8 mouse cellular contexts compared by ENCODE assay signal in the genomic region with DNA sequence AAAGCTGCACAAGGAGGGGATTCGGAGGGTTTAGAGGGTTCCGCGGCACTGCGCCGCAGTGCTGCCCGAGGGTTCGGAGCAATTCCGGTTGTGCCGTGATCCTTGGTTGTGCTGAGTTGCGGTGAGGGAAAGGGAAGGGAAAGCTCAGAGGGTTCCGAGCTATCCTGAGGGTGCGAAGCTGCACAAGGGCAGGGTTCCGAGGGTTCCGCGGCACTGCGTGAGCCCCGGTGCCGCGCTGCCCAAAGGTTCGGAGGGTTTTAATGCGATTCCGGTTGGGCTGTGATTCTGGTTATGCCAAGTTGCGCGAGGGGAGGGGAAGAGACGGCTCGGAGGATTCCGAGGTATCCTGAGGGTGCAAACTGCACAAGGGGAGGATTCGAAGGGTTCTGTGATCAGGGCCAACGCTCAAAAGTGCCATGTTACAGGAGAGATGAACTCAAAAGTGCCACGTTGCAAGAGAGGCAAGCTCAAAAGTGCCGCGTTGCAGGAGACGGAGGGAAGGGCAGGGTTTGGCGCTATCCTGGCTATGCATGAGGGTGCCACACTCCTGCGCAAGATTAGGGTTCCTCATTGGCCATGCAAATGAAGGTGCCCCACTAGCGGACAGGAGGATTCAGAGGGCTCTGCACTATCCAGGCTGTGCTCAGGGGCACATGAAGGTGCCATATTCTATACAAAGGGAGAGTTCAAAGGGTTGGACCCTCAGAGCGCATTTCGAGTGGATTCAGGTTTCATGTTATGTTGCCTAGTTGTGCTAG. TPM values are rescaled to one million over a fixed set of nuclear protein-coding genes. Genes with fewer than 3 reads are reported as not detected.
DNase-seq lines count a peak whose midpoint lies in the region; ATAC-seq and TF ChIP-seq lines count a peak whose summit lies in the region.

No protein-coding gene starts in this region.

- intact Hi-C loops in heart, adult 2 months (cut with DNase I), result no loop called here
- intact Hi-C loops in left cerebral cortex, postnatal 4 days (cut with DNase I), result no loop called here

- peaks cover 47% of the 10 kb centered on the region for H3K36me3 ChIP-seq in heart, adult 2 months (ENCODE audit: control insufficient read depth, insufficient read depth, low read length)
- peaks cover 98% of the 10 kb centered on the region for H3K36me3 ChIP-seq in limb, embryonic 10.5 days
- peaks cover 86% of the 10 kb centered on the region for H3K36me3 ChIP-seq in neural tube, embryonic 13.5 days

- TF ChIP-seq EP300 in heart, adult 2 months (IDR thresholded peaks at IDR 0.05; ENCODE audit: insufficient read depth, low read depth, low read length), result no peak

- peaks cover 26% of the 10 kb centered on the region for H3K9me3 ChIP-seq in limb, embryonic 10.5 days (replicated peaks)
- peaks cover 34% of the 10 kb centered on the region for H3K9me3 ChIP-seq in neural tube, embryonic 13.5 days

- TF ChIP-seq CTCF in heart, adult 2 months (IDR thresholded peaks at IDR 0.05), result no peak
- no peak for TF ChIP-seq CTCF in embryonic fibroblast, embryonic 13.5 days (IDR thresholded peaks at IDR 0.05; ENCODE audit: borderline replicate concordance, insufficient read depth, low read length)

- peak overlapping the region; percentile 58 for H3K9ac ChIP-seq in heart, adult 2 months (ENCODE audit: low read depth, low read length)
- peak overlapping the region; percentile 65 for H3K9ac ChIP-seq in neural tube, embryonic 13.5 days

- peaks cover 9% of the 10 kb centered on the region for H3K79me2 ChIP-seq in heart, adult 2 months (replicated peaks; ENCODE audit: control insufficient read depth, insufficient read depth, low read length)

- peak overlapping the region; percentile 62 for H3K4me2 ChIP-seq in neural tube, embryonic 13.5 days

- 48% methylated on average over 38 of the region's 38 CpGs for WGBS in heart, adult 2 months
- 57% methylated on average over 38 of the region's 38 CpGs for WGBS in limb, embryonic 10.5 days
- 58% methylated on average over 38 of the region's 38 CpGs for WGBS in neural tube, embryonic 13.5 days

- H3K4me3 ChIP-seq in heart, adult 2 months, result peak overlapping the region; percentile 72
- peak overlapping the region; percentile 76 for H3K4me3 ChIP-seq in embryonic fibroblast, embryonic 13.5 days (ENCODE audit: insufficient read depth, low read length)
- peak overlapping the region; percentile 64 for H3K4me3 ChIP-seq in limb, embryonic 10.5 days
- H3K4me3 ChIP-seq in neural tube, embryonic 13.5 days, result peak overlapping the region; percentile 47

- H3K27me3 ChIP-seq in heart, adult 2 months (ENCODE audit: control insufficient read depth, insufficient read depth, low read length), result no peaks in the 10 kb centered on the region
- no peaks in the 10 kb centered on the region for H3K27me3 ChIP-seq in limb, embryonic 10.5 days (ENCODE audit: low read depth, poor library complexity, severe bottlenecking)
- H3K27me3 ChIP-seq in neural tube, embryonic 13.5 days, result no peaks in the 10 kb centered on the region

- H3K27ac ChIP-seq in heart, adult 2 months, result peak overlapping the region; percentile 89
- no peak overlapping the region for H3K27ac ChIP-seq in embryonic fibroblast, embryonic 13.5 days (ENCODE audit: insufficient read depth, low read length)
- H3K27ac ChIP-seq in limb, embryonic 10.5 days, result peak overlapping the region; percentile 88
- no peak overlapping the region; the same call in 1 of the 2 replicates for H3K27ac ChIP-seq in neural tube, embryonic 13.5 days (replicated peaks)

- H3K4me1 ChIP-seq in heart, adult 2 months (ENCODE audit: control insufficient read depth, insufficient read depth, low read length), result peaks cover 35% of the 10 kb centered on the region
- H3K4me1 ChIP-seq in embryonic fibroblast, embryonic 13.5 days (ENCODE audit: control insufficient read depth, insufficient read depth, low read length), result peaks cover 13% of the 10 kb centered on the region
- H3K4me1 ChIP-seq in limb, embryonic 10.5 days, result peaks cover 48% of the 10 kb centered on the region
- peaks cover 5% of the 10 kb centered on the region; the same call in 1 of the 2 replicates for H3K4me1 ChIP-seq in neural tube, embryonic 13.5 days (replicated peaks)

- peak; percentile 44; the same call in 1 of the 2 replicates for ATAC-seq in neural tube, embryonic 13.5 days (ENCODE audit: low read depth)

- TF ChIP-seq POLR2A in heart, adult 2 months (IDR thresholded peaks at IDR 0.05; ENCODE audit: insufficient read depth, low read depth, low read length), result no peak
- 0 out of 2 replicates have a peak, but pooled peaks have one; percentile 23 for TF ChIP-seq POLR2A in embryonic fibroblast, embryonic 13.5 days (IDR thresholded peaks at IDR 0.05; ENCODE audit: low read depth, low read length)

- no peak for DNase-seq in heart, adult 2 months
- no peak for DNase-seq in heart, adult 9 months (ENCODE audit: low spot score in 2 of 2)
- peak; percentile 14 for DNase-seq in ES-CJ7 (ENCODE audit: low read depth, low spot score)
- no peak for DNase-seq in limb, embryonic 10.5 days (ENCODE audit: low spot score)
- no peak for DNase-seq in left cerebral cortex, postnatal 4 days
- no peak for DNase-seq in layer of hippocampus, postnatal 36 days

RNA-seq across cellular contexts. Expression of gene Igf2r, which starts 27.1 kb away (rescaled TPM):
- total RNA-seq in heart, adult 2 months (2021), result 100 to 1,000 TPM in 1 of 2 experiments, 10 to 100 TPM in 1; 98.9 to 116 TPM
- 34.0 and 53.7 TPM in 2 replicates for polyA plus RNA-seq in heart, adult 2 months (2012; rRNA removed)
- 246 and 249 TPM in 2 replicates for polyA plus RNA-seq in embryonic fibroblast, embryonic 13.5 days (2011; ENCODE audit: insufficient read length, low read depth, missing spikeins)
- polyA plus RNA-seq in limb, embryonic 10.5 days (2016; fragmentation: Nextera tagmentation; extraction: Ambion mirVana), result 30.3 and 35.6 TPM in 2 replicates
- 11.5 and 13.4 TPM in 2 replicates for polyA plus RNA-seq in neural tube, embryonic 13.5 days (2015; fragmentation: Nextera tagmentation; extraction: Ambion mirVana)
- total RNA-seq in left cerebral cortex, postnatal 4 days (2021), result 10 to 100 TPM; 33.2 to 35.2 TPM
- 10 to 100 TPM; 29.0 to 30.9 TPM for total RNA-seq in layer of hippocampus, postnatal 36 days (2021)

Comparison
In these comparisons a context has a peak if more than half of its experiments do, and no peak if none do; other contexts are left out.
1. H3K27ac ChIP-seq: peak in heart, adult 2 months (single experiment) and limb, embryonic 10.5 days (single experiment); none in embryonic fibroblast, embryonic 13.5 days (single experiment) and neural tube, embryonic 13.5 days (single experiment).
2. Peak in every context shown above with its lines, with median percentiles within 50 percentile points of each other: H3K4me3 ChIP-seq.